Mouse (Mus musculus) monocyte, adult 59 days (primary cell): ENCODE results near the gene Zfp511. TPM values are rescaled to one million over a fixed set of nuclear protein-coding genes. Genes with fewer than 3 reads are reported as not detected.

ENCODE experiments used
- total RNA-seq, 2 experiments: library from RNA; stranded (reverse); gene quantifications; one replicate each; pipeline ENCODE4 v1.2.4; 2023

Gene Zfp511
- total RNA-seq = 10 to 100 TPM; 26.8 to 27.1 TPM

DNA sequence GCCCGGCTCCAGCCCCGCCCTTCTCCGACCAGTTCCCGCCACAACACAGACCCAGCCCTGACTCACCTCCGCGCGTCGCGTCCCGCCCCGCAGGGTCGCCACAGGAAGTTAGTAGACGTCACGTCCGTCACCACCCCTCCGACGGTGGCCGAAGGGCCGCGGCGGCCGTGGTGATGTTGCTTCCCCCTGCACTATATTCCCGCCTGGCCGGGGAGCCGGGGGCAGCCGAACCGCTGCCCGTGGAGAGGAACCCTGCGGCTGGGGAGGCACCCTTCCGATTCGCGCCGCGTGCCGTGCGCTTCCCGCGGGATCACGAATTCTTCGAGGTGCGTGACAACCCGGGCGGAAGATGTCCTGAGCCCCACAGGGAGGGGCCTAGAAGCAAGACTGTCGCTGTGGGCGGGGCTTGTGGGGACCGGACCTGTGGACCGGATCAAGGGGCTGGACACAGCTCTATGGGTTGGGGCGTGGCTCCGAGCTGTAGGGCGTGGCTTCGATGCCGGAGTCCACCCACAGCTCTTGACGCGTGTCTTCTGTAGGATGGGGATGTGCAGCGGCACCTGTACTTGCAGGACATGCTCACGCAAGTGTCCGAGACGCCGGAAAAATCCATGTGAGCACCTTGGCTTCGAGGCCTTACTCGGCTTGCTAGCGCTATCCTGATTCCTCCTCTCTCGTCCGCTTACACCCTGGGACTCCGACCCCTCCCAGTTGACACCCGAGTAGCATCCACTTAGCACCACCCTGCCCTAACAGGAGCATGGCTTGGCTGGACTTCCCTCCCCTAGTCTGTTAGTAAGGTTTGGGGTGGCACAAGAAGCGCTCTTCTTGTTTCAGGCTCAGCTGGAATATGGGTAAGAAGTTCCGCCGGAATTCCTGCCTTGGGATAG lies at the start of gene Zfp511, which contains the start of gene Tubgcp2:
Zfp511 (plus strand) TSS at position 111 of the 890 bp plus-strand sequence.
Tubgcp2 (minus strand) TSS at position 389 of the 890 bp plus-strand sequence.

DNA sequence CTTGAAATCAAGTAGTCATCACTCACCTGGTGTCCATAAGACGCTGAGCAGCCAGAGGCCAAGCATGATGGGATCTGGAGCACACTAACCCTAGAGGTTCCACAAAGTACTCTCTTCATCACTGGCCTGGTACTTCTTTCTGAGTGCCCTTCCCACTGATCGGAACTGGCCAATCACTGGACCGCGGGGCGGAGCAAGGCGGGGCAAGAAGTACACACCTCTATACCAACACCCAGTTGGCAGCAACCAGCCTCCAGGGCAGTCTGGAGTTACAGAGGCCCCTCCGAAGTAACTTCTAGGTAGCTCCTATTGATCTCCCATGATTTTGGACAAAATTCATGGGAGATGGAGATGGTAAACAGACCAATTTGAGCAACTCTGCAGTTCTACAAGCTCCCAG lies 43.8 kb upstream of the Zfp511 start, which contains the start of gene Adam8:
Adam8 (minus strand) TSS at position 157 of the 400 bp plus-strand sequence.

DNA sequence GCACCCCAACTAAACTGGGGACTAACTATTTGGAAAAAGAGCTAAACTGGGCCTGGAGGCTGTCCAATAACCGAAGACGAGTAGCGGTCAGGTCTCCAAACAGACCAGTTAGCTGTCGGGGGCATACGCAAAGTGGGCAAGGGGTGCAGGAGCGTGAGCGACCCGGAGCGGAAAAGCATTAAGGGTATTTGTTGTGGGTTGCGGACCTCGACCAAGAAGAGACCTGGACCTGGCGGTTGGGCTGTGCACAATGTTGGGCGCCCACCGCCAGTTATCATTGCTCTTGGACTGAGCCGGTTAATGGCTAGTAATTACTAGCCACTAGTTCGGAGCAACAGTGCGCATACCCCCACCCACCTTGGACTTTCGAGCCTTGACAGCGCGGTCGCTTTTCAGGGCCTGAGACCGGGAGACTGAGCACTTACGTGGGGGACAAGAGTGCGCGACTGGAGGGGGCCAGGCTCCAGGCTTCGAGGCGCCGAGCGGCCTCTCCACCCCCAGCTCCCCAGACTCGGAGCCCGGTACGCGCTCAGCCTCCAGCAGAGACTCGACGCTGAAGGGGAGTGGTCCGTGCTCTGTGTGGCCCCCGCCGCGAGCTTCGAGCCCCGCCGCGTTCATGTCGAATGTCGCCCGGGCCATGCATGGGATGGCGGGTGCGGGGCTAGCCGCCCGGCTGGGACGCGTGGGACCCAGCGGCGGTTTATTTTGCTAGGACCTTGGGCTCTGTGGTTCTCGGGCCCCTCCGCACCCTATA lies 12.3 kb downstream of the Zfp511 start, which contains the start of gene Msx3:
Msx3 (minus strand) TSS at position 729 of the 754 bp plus-strand sequence.

DNA sequence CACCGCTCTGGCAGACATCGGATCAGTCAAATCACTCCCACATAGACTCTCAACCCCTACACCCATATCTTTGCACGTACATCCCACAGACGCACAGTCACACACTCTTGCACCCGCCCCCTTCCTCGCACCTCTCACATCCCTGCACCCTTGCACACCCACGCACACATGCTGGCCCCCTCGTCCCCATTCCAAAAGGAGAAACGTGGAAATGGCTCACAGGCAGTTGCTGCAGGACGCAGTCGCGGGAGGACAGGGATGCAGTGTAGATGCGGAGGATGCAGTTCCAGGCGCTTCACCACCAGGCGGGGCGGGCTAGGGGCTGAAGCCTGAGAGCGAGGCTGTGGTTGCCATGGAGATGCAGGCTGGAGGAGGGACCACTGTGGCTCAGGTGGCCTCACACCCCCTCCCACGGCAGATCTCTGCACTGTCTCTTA lies 46.1 kb downstream of the Zfp511 start, which contains the start of gene Caly:
Caly (minus strand) TSS at position 307 of the 437 bp plus-strand sequence.

Other genes starting within 250 kb of the Zfp511 start
- gene Adgra1, start 202.2 kb upstream of the Zfp511 start, total RNA-seq = not detected
- under 1 TPM in 1 of 2 experiments, not detected in 1; 0.21 TPM for gene Kndc1, start 141.7 kb upstream of the Zfp511 start, total RNA-seq
- under 1 TPM in 1 of 2 experiments, not detected in 1; 0.52 TPM for gene Utf1, start 92.6 kb upstream of the Zfp511 start, total RNA-seq
- under 1 TPM; 0.55 to 0.81 TPM for gene 6430531B16Rik, start 57.6 kb upstream of the Zfp511 start, total RNA-seq
- 10 to 100 TPM; 20.2 to 22.0 TPM for gene Adam8, start 43.8 kb upstream of the Zfp511 start, total RNA-seq
- 10 to 100 TPM; 19.9 to 23.2 TPM for gene Tubgcp2, start 278 bp downstream of the Zfp511 start, total RNA-seq
- gene Msx3, start 12.7 kb downstream of the Zfp511 start, total RNA-seq = not detected
- gene Caly, start 46.2 kb downstream of the Zfp511 start, total RNA-seq = not detected
- gene Prap1, start 57.0 kb downstream of the Zfp511 start, total RNA-seq = not detected
- 10 to 100 TPM in 1 of 2 experiments, 1 to 10 TPM in 1; 9.3 to 11.9 TPM for gene Fuom, start 66.0 kb downstream of the Zfp511 start, total RNA-seq
- gene Paox, start 79.4 kb downstream of the Zfp511 start, total RNA-seq = 10 to 100 TPM; 18.6 to 26.3 TPM
- 10 to 100 TPM; 46.0 to 50.2 TPM for gene Echs1, start 80.1 kb downstream of the Zfp511 start, total RNA-seq
- gene Mtg1, start 101.2 kb downstream of the Zfp511 start, total RNA-seq = 10 to 100 TPM in 1 of 2 experiments, 1 to 10 TPM in 1; 8.7 to 10.9 TPM
- not detected for gene Sprn, start 118.5 kb downstream of the Zfp511 start, total RNA-seq
- gene Olfr522, start 128.4 kb downstream of the Zfp511 start, total RNA-seq = not detected
- not detected for gene Olfr523, start 136.8 kb downstream of the Zfp511 start, total RNA-seq
- gene Olfr524, start 169.6 kb downstream of the Zfp511 start, total RNA-seq = not detected
- gene Cd163l1, start 181.9 kb downstream of the Zfp511 start, total RNA-seq = 1 to 10 TPM in 1 of 2 experiments, under 1 TPM in 1; 0.82 to 1.3 TPM
- gene 5830411N06Rik, start 210.9 kb downstream of the Zfp511 start, total RNA-seq = 1 to 10 TPM; 4.5 to 5.0 TPM